Mouse (Mus musculus): Measurements from ENCODE around the gene Cops8.

Cops8 gene

GRCm38 (mm10) chr1:90651781-90652180 lies 49.0 kb downstream of the Cops8 start:
- DNase-seq (ENCODE audit: low read depth), result no peak

DNA sequence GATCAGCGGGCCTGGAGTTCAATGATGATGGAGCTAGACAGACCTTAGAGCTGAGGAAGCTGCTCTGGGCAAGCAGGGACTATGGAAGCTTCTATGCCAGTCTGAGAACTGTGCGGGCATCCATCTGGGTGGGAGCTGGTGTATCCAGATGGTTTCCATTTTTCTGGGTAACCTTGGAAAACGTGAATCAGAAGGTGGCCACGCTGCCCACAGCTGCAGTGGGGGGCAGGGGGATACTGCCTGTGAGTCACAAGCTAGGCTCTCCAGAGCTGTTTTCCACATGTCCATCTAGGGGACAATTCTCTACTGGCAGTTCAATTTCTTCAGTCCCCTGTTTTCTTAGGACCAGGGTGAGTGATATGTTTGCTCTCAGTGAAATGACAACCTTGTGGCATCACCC lies 49.8 kb downstream of the Cops8 start:
- no peak for DNase-seq (ENCODE audit: low read depth)

DNA sequence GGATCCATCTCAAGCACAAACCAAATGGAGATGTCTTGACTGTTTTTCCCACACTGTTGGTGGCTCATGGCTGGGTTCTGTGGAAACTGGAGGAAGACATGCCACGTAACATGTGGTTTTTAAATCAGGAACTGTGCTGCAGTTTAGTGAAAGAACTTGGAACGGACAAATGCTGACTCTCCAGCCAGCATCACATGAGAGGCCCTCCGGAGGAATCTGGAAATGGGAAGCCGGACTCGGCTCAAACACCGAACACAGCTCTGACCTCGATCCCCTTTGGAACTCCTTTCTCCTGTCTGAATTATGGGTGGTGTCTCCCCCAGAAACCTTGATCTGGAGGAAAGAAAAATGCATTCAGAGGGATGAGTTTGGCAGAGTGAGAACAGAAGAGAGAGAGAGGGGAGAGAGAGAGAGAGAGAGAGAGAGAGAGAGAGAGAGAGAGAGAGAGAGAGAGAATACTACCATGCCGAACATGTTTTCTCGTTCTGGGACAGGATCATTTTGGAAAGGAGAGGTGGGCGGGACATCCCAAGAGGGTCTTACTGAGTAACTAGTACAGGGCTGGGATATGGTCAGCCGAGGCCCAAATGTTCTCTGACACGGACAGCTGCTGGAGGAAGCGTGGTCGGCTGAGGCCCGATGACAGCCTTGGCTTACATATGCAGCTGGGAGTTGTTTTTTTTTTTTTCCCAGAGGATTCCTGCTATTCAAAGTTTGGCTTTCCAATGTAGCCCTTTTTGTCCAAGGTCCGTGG lies 53.9 kb downstream of the Cops8 start:
- no peak for DNase-seq (ENCODE audit: low read depth)

GRCm38 (mm10) chr1:90657292-90658050 lies 54.7 kb downstream of the Cops8 start:
- no peak for DNase-seq (ENCODE audit: low read depth)

DNA sequence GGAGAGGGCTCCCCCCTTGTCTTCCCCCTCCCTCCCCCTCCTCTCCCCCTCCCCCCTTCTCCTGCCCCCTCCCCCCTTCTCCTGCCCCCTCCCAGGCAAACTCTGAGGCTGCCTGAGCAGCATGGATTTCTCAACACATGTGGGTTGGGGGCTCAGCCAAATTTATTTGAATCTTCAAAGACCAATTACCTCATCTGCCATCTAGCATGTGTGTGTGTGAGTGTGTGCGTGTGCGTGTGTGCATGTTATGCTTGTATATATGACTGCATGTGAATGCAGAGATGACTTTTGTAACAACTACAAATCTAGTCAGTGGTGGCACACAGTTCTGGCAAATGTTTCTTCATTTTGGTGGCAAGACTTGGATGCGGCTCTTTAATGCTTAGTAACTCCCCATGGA lies 55.8 kb downstream of the Cops8 start:
- no peak for DNase-seq (ENCODE audit: low read depth)

GRCm38 (mm10) chr1:90660150-90660549 lies 57.4 kb downstream of the Cops8 start:
- DNase-seq (ENCODE audit: low read depth), result no peak

GRCm38 (mm10) chr1:90662491-90662890 lies 59.7 kb downstream of the Cops8 start:
- DNase-seq (ENCODE audit: low read depth), result no peak
